Mouse (Mus musculus) lung, embryonic 15.5 days (tissue): ENCODE results near the gene Lrrc36. TPM values are rescaled to one million over a fixed set of nuclear protein-coding genes. Genes with fewer than 3 reads are reported as not detected.

Experiments
- polyA plus RNA-seq: library from polyadenylated mRNA; unstranded; fragments of >200 nt; fragmentation: Nextera tagmentation; extraction: Ambion mirVana; gene quantifications from 2 replicates; pipeline ENCODE4 v1.2.1, GENCODE M21; 2015

Gene Lrrc36
- polyA plus RNA-seq, 1 experiment from 2014 or later = 0.67 TPM

Other genes with a start within 250 kb of the Lrrc36 start
- 62.9 and 63.3 TPM in 2 replicates for gene Cbfb, start 242.9 kb upstream of the Lrrc36 start, polyA plus RNA-seq
- 38.2 and 38.8 TPM in 2 replicates for gene D230025D16Rik, start 188.4 kb upstream of the Lrrc36 start, polyA plus RNA-seq
- 23.4 and 26.0 TPM in 2 replicates for gene B3gnt9, start 158.4 kb upstream of the Lrrc36 start, polyA plus RNA-seq
- 29.8 and 33.6 TPM in 2 replicates for gene Tradd, start 149.0 kb upstream of the Lrrc36 start, polyA plus RNA-seq
- gene Fbxl8, start 148.9 kb upstream of the Lrrc36 start, polyA plus RNA-seq = 4.8 and 4.9 TPM in 2 replicates
- gene Hsf4, start 143.8 kb upstream of the Lrrc36 start, polyA plus RNA-seq = 0.61 and 0.69 TPM in 2 replicates
- gene Nol3, start 137.4 kb upstream of the Lrrc36 start, polyA plus RNA-seq = 1.5 and 1.7 TPM in 2 replicates
- gene 4931428F04Rik, start 123.7 kb upstream of the Lrrc36 start, polyA plus RNA-seq = 9.7 and 10.0 TPM in 2 replicates
- 30.3 and 32.9 TPM in 2 replicates for gene Exoc3l, start 117.5 kb upstream of the Lrrc36 start, polyA plus RNA-seq
- 76.4 and 77.3 TPM in 2 replicates for gene E2f4, start 115.9 kb upstream of the Lrrc36 start, polyA plus RNA-seq
- gene Elmo3, start 108.0 kb upstream of the Lrrc36 start, polyA plus RNA-seq = 10.1 and 12.1 TPM in 2 replicates
- 1.6 and 2.8 TPM in 2 replicates for gene Lrrc29, start 87.3 kb upstream of the Lrrc36 start, polyA plus RNA-seq
- 110 and 116 TPM in 2 replicates for gene Tmem208, start 87.2 kb upstream of the Lrrc36 start, polyA plus RNA-seq
- gene Fhod1, start 65.6 kb upstream of the Lrrc36 start, polyA plus RNA-seq = 10.6 and 11.9 TPM in 2 replicates
- 6.4 and 7.2 TPM in 2 replicates for gene Slc9a5, start 64.7 kb upstream of the Lrrc36 start, polyA plus RNA-seq
- gene Plekhg4, start 40.3 kb upstream of the Lrrc36 start, polyA plus RNA-seq = 1.1 and 1.5 TPM in 2 replicates
- not detected in 2 replicates for gene Kctd19, start 69 bp upstream of the Lrrc36 start, polyA plus RNA-seq
- 63.3 and 63.6 TPM in 2 replicates for gene Tppp3, start 58.0 kb downstream of the Lrrc36 start, polyA plus RNA-seq
- gene Zdhhc1, start 83.3 kb downstream of the Lrrc36 start, polyA plus RNA-seq = 44.0 and 50.9 TPM in 2 replicates
- 2.6 and 2.8 TPM in 2 replicates for gene Hsd11b2, start 105.2 kb downstream of the Lrrc36 start, polyA plus RNA-seq
- gene Atp6v0d1, start 152.5 kb downstream of the Lrrc36 start, polyA plus RNA-seq = 80.8 and 82.1 TPM in 2 replicates
- 30.6 and 34.1 TPM in 2 replicates for gene Ripor1, start 191.7 kb downstream of the Lrrc36 start, polyA plus RNA-seq
- 131 and 140 TPM in 2 replicates for gene Ctcf, start 223.0 kb downstream of the Lrrc36 start, polyA plus RNA-seq
- gene Agrp, start 223.8 kb downstream of the Lrrc36 start, polyA plus RNA-seq = 0.69 and 0.79 TPM in 2 replicates